Mouse (Mus musculus): ENCODE results near the gene Prc1. TPM values are rescaled to one million over a fixed set of nuclear protein-coding genes. Genes with fewer than 3 reads are reported as not detected.

The Prc1 gene
- polyA plus RNA-seq (2012; ENCODE audit: low replicate concordance), result 10.0 and 31.0 TPM in 2 replicates

DNA sequence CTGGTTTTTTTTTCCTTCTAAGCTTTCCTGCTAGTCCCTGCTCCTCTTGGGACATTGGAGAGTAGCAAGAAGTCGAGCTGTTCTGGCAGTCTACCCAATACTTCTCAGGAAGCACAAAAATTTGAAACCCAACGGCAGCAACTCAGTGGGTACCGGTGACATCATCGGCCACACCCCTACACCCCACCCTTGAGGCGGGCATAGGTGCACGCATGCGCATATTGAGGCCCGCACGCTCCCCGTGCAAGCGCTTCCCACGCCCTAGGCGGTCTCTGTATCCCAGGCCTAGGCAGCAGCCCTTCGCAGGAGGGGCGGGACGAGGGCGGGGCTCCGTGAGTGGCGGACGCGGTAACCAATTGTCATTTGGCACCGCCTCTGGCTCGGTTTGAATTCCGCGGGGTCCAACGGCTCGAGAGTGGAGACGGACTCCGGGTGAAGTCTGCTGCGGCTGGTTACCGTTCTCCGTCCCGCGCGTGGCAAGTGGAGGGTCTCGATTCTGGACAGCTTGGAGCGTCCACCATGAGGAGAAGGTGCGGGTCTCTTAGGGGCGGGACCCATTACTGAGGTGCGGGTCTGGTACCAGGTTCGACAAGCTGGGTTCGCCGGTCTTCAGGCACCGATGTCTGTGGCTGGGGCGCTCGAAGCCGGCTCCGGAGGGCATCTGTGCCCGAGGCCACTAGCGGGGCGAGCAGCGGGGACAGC, at the start of gene Prc1:
Prc1 (plus strand) TSS at position 389 of the 702 bp plus-strand sequence.

DNA sequence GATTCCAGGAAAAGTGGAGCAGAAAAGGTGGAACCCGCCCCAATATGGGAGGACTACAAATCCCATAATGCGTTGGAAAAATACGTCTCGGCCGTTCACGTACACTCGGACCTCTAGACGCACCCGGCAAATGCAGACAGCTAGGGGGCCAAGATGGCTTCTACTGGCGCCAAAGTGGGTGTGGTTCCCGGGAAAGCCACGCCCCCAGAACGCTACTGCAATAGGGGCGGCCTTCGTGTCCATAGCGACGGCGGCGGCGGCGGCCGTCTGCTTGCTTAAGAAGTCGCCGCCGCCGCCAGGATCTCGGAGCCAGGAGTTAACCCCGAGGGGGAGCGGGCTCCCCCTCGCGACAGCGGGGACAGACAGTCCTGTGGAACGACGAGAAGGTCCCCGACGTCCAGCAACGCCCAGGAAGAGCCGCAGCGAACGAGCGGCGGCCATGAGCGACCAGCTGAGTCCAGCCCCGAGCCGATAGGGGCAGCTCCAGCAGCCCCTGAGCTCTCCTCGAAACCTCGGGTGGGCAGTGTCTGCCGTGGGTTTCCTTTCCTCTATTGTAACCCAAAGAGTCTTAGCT, 48.0 kb upstream of the Prc1 start, which contains the start of gene Ttll13:
Ttll13 (plus strand) TSS at position 229 of the 574 bp plus-strand sequence.

DNA sequence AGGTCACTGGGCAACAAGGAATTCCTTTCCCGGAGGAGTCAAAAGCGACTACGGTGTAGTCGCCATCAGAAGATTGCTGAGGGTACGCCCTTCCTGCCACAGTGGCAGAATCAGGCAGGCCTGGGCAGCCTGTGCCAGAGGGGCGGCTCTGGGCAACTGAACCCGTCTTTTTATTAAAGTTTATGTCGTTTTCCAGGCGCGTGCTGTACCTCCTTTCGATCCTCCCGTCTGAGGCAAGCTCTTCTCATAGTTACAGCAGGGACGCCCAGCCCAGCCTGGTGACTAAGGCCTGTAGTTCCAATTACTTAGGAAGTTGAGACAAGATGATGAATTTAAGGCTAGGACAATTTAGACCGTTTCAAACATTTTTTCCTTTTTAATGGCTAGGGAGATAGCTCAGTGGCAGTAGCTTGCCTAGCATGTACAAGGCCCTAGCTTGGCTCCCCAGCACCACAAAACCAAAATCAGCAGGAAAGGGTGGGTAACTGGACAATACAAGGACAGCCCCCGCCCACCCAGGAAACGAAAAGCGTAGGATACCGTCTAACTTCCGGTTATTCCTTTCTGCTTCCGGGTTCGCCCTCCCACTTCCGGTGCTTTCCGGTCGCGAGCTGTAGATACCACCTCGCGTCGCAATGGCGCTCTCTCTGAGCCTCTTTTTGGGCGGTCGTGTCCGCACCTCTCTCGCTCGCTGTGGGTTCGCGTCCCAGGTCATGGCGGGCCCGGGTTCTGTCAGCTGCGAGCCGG, 33.5 kb upstream of the Prc1 start, which contains the start of gene Ngrn:
Ngrn (plus strand) TSS at position 591 of the 747 bp plus-strand sequence.

DNA sequence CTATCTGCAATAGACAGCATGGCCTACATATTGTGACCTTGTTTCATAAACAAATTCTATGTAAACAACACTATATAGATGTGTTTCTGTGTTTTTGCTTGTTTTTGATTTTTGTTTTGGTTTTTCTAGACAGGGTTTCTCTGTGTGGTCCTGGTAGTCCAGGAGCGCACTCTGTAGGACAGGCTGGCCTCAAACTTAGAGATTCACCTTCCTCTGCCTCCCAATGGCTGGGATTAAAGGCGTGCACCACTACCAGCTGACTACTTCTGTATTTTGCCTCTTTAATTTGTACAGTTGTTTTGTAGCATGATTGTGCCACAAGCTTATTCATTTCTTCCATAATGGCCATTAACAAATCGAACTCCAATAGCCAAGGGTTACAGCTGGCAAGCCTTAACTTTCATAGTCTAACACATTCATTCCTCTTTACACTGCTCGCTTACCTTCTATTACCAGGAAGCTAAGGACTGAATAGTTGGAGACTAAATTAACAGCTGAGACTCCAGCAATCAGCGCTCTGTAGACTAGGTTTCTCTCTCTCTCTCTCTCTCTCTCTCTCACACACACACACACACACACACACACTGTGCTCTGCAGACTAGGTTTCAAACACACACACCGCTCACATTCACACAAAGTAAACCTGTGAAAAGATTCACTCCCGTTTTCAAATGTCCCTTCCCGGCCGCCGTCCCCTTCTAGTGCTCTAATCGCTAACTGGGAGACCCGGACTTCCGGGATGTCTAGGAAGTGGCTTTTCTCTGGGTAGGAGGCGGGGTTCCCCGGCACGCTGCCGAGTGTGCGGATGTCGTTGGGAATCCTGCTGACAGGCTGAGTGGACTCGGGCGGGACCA, 25.1 kb upstream of the Prc1 start, which contains the start of gene Vps33b:
Vps33b (plus strand) TSS at position 753 of the 854 bp plus-strand sequence.

DNA sequence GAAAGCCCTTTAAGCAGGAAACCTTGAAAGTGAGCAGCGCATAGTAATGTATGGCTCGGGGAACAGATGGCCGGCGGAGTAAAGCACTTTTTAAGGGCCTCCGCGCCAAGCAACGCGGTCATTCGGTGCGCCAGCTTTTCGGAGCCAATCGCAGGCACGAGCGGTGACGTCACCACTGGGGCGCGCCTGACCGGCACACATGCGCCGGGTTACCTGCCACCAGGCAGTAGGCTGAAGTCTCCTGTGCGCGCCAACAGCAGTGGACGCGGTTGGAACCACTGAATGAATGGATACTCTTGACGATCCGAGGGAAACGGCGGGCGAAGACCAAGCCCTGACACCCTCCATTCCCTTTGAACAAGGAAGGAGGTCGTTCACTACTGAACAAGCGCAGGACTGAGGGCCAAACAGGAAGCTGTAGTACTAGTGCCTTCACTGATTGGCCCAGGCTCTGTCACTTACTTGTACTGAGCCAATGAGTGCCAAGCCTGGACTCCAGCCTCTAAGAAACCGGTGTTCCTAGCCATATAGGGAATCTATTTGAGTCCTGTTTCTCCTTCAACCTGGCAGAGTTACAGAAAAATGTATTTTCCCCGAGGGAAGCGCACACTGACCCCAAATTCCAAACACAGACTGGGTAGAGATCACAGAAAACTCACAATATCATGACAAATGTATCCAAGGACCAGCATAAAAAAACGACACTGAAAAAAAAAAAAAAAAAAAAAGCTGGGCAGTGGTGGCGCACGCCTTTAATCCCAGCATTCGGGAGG, 30.0 kb downstream of the Prc1 start, which contains the start of gene Rccd1:
Rccd1 (minus strand) TSS at position 412 of the 773 bp plus-strand sequence.

DNA sequence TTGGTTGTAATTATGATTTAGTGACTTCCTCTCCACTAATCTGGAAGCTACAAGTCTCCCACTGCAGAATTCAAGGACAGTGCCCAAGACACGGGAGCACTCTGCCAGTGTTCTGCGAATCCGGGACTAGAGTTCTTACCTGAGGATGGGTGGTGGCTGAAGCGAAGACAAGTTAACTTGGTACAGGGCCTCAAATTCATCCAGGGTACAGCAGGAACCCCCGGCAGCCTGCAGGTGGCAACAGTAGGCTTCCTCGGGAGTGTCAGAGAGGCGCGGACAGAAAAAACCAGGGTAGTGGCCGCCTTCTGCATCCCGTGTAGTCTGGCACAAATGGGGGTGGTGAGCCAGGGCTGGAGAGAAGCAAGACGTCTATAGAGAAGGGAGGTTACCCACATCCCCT, 46.5 kb downstream of the Prc1 start, which contains the start of gene Unc45a:
Unc45a (minus strand) TSS at position 213 of the 400 bp plus-strand sequence.

DNA sequence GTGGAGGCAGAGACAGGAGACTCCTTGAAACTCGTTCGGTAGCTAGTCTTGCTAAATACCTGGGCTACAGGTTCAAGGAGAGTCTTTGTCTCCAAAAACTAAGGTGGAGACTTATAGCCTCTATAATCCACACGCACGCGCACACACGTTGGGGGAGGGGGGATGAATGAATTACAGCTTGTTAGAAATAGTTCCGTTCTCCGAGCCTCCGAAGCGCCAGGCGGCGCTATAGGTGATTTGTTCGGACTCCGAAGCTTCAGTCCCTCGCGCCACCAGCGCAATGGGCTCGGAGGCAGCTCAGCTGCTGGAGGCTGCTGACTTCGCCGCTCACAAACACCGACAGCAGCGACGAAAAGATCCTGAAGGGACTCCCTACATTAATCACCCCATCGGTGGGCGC, 48.6 kb downstream of the Prc1 start, which contains the start of gene Hddc3:
Hddc3 (plus strand) TSS at position 247 of the 400 bp plus-strand sequence.

Other genes with a start within 250 kb of the Prc1 start
- 31.5 and 36.0 TPM in 2 replicates for gene Idh2, start 179.1 kb upstream of the Prc1 start, polyA plus RNA-seq (2012; ENCODE audit: low replicate concordance)
- 23.2 and 44.3 TPM in 2 replicates for gene Sema4b, start 107.6 kb upstream of the Prc1 start, polyA plus RNA-seq (2012; ENCODE audit: low replicate concordance)
- gene Cib1, start 61.6 kb upstream of the Prc1 start, polyA plus RNA-seq (2012; ENCODE audit: low replicate concordance), result 24.8 and 35.2 TPM in 2 replicates
- gene Gdpgp1, start 61.6 kb upstream of the Prc1 start, polyA plus RNA-seq (2012; ENCODE audit: low replicate concordance), result 3.4 and 6.8 TPM in 2 replicates
- gene Ttll13, start 48.1 kb upstream of the Prc1 start, polyA plus RNA-seq (2012; ENCODE audit: low replicate concordance), result 0.28 and 0.47 TPM in 2 replicates
- 30.3 and 30.8 TPM in 2 replicates for gene Ngrn, start 33.2 kb upstream of the Prc1 start, polyA plus RNA-seq (2012; ENCODE audit: low replicate concordance)
- 1.8 and 3.2 TPM in 2 replicates for gene Vps33b, start 24.8 kb upstream of the Prc1 start, polyA plus RNA-seq (2012; ENCODE audit: low replicate concordance)
- 5.7 and 11.4 TPM in 2 replicates for gene Rccd1, start 30.0 kb downstream of the Prc1 start, polyA plus RNA-seq (2012; ENCODE audit: low replicate concordance)
- gene Unc45a, start 46.6 kb downstream of the Prc1 start, polyA plus RNA-seq (2012; ENCODE audit: low replicate concordance), result 31.9 and 73.7 TPM in 2 replicates
- 2.0 and 13.3 TPM in 2 replicates for gene Hddc3, start 48.7 kb downstream of the Prc1 start, polyA plus RNA-seq (2012; ENCODE audit: low replicate concordance)
- 19.0 and 19.2 TPM in 2 replicates for gene Man2a2, start 76.9 kb downstream of the Prc1 start, polyA plus RNA-seq (2012; ENCODE audit: low replicate concordance)
- gene Fes, start 93.5 kb downstream of the Prc1 start, polyA plus RNA-seq (2012; ENCODE audit: low replicate concordance), result 20.7 and 21.0 TPM in 2 replicates
- 197 and 227 TPM in 2 replicates for gene Furin, start 111.0 kb downstream of the Prc1 start, polyA plus RNA-seq (2012; ENCODE audit: low replicate concordance)
- 53.8 and 66.9 TPM in 2 replicates for gene Blm, start 240.7 kb downstream of the Prc1 start, polyA plus RNA-seq (2012; ENCODE audit: low replicate concordance)